In the genomic region with DNA sequence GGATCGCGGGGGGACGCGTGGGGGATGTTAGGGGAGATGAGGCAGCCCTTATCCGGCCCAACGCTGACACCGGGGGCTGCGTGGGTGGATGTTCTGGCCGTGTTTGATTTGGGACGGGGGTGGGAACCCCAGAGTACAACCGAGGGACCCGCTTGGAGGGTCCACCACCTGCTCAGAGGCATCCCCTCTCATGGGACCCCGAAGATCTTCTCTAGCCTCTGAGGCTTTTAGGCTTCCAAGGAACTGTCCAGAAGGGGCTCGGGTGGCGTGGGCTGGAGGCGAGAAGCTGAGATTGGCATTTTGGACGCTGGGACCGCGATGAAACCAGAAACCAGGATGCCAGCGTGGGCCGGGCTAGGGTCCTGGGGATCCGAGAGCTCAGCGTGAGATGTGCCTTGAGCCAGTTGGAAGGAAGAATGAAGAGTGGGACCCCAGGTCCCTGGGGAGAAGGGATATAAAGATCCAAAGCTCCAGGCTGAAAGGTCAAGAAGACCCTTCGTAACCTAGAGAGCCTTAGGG, we compare ENCODE assay signal across 8 mouse cellular contexts. TPM values are rescaled to one million over a fixed set of nuclear protein-coding genes. Genes with fewer than 3 reads are reported as not detected.
A peak's percentile ranks its signal among the peaks of the same experiment; 100 is the strongest.
DNase-seq lines count a peak whose midpoint lies in the region; ATAC-seq and TF ChIP-seq lines count a peak whose summit lies in the region.

No protein-coding gene starts in this region.

- H3K4me3 ChIP-seq in lung, adult 2 months (replicated peaks; ENCODE audit: extremely low read depth, low read depth, low read length), result peak overlapping the region; percentile 93
- H3K4me3 ChIP-seq in brown adipose tissue, adult 24 weeks (ENCODE audit: insufficient read depth, low read depth, low read length), result peak overlapping the region; percentile 94
- peak overlapping the region; percentile 93 for H3K4me3 ChIP-seq in forebrain, embryonic 15.5 days
- H3K4me3 ChIP-seq in limb, embryonic 11.5 days (ENCODE audit: low read depth, low read length), result peak overlapping the region; percentile 79
- H3K4me3 ChIP-seq in myocyte, result peak overlapping the region; percentile 75

- WGBS in lung, adult 2 months, result under 1% methylated on average over 24 of the region's 24 CpGs
- WGBS in forebrain, embryonic 15.5 days, result under 1% methylated on average over 24 of the region's 24 CpGs
- WGBS in limb, embryonic 11.5 days, result 0% methylated on average over 24 of the region's 24 CpGs

- DNase-seq in lung, adult 2 months, result no peak
- DNase-seq in lung, postnatal 25 days (ENCODE audit: low spot score), result no peak
- DNase-seq in limb, embryonic 11.5 days (ENCODE audit: low spot score), result peak; percentile 53
- no peak for DNase-seq in adipocyte (ENCODE audit: low spot score)
- DNase-seq in natural killer cell, adult 2 months (ENCODE audit: low spot score in 2 of 2), result no peak

- no peak; the same call in 1 of the 2 replicates for ATAC-seq in forebrain, embryonic 15.5 days (replicated peaks)
- peak; percentile 8; the same call in 1 of the 2 replicates for ATAC-seq in limb, embryonic 11.5 days (ENCODE audit: insufficient number of reproducible peaks, low FRiP score, low TSS enrichment, low read depth)

- no peak for TF ChIP-seq POLR2A in lung, adult 2 months (IDR thresholded peaks at IDR 0.05; ENCODE audit: borderline replicate concordance, extremely low read depth, low read depth, low read length)
- TF ChIP-seq POLR2A in myocyte (IDR thresholded peaks at IDR 0.05; ENCODE audit: insufficient read length, low read depth), result no peak

- no peaks in the 10 kb centered on the region for H3K36me3 ChIP-seq in forebrain, embryonic 15.5 days
- no peaks in the 10 kb centered on the region for H3K36me3 ChIP-seq in limb, embryonic 11.5 days (ENCODE audit: control insufficient read depth, insufficient read depth, low read length)
- no peaks in the 10 kb centered on the region for H3K36me3 ChIP-seq in myocyte (ENCODE audit: control insufficient read depth, insufficient read depth)

- peak overlapping the region; percentile 93 for H3K9ac ChIP-seq in forebrain, embryonic 15.5 days (replicated peaks)
- H3K9ac ChIP-seq in limb, embryonic 11.5 days (ENCODE audit: low read length), result peak overlapping the region; percentile 75

- H3ac ChIP-seq in myocyte (ENCODE audit: control insufficient read depth, insufficient read length), result peak overlapping the region; percentile 41

- H3K4me2 ChIP-seq in forebrain, embryonic 15.5 days (replicated peaks), result peak overlapping the region; percentile 63
- H3K4me2 ChIP-seq in limb, embryonic 11.5 days (ENCODE audit: low read depth, severe bottlenecking), result peak overlapping the region; percentile 99
- H3K4me2 ChIP-seq in myocyte (ENCODE audit: low read depth), result peak overlapping the region; percentile 97

- H3K79me2 ChIP-seq in myocyte (ENCODE audit: control insufficient read depth, insufficient read depth), result no peaks in the 10 kb centered on the region

- no peaks in the 10 kb centered on the region for H3K27me3 ChIP-seq in forebrain, embryonic 15.5 days
- no peaks in the 10 kb centered on the region for H3K27me3 ChIP-seq in limb, embryonic 11.5 days (ENCODE audit: control insufficient read depth, insufficient read depth, low read length)
- no peaks in the 10 kb centered on the region for H3K27me3 ChIP-seq in myocyte (ENCODE audit: control insufficient read depth, insufficient read depth, insufficient read length)

- H3K4me1 ChIP-seq in lung, adult 2 months (ENCODE audit: control insufficient read depth, insufficient read depth, low read length), result peaks cover 7% of the 10 kb centered on the region
- no peaks in the 10 kb centered on the region; the same call in 1 of the 2 replicates for H3K4me1 ChIP-seq in brown adipose tissue, adult 24 weeks (ENCODE audit: control insufficient read depth, insufficient read depth, insufficient read length, low read length)
- H3K4me1 ChIP-seq in forebrain, embryonic 15.5 days, result peaks cover 22% of the 10 kb centered on the region
- H3K4me1 ChIP-seq in limb, embryonic 11.5 days (ENCODE audit: control insufficient read depth, insufficient read depth, low read length), result peaks cover 13% of the 10 kb centered on the region; the same call in 1 of the 2 replicates

- H3K9me3 ChIP-seq in forebrain, embryonic 15.5 days, result no peaks in the 10 kb centered on the region
- no peaks in the 10 kb centered on the region for H3K9me3 ChIP-seq in limb, embryonic 11.5 days (ENCODE audit: control insufficient read depth, low read length)

- no peak for TF ChIP-seq CTCF in lung, adult 2 months (IDR thresholded peaks at IDR 0.05; ENCODE audit: insufficient read depth, low read length)

- 0 out of 2 replicates have a peak overlapping the region, but pooled peaks have one; percentile 11 for H3K27ac ChIP-seq in brown adipose tissue, adult 24 weeks (replicated peaks; ENCODE audit: low read depth, low read length)
- peak overlapping the region; percentile 97 for H3K27ac ChIP-seq in forebrain, embryonic 15.5 days (replicated peaks)
- H3K27ac ChIP-seq in limb, embryonic 11.5 days (replicated peaks; ENCODE audit: low read depth, low read length), result peak overlapping the region; percentile 91; the same call in 1 of the 2 replicates

TF ChIP-seq in myocyte, 11 proteins besides CTCF, POLR2A, EP300 and RAD21:
- TF ChIP-seq POLR2AphosphoS2 (IDR thresholded peaks at IDR 0.05; ENCODE audit: insufficient read length, low read depth) (no peak), MYOD1 (IDR thresholded peaks at IDR 0.05; ENCODE audit: control insufficient read depth in 1 of 3, insufficient read length in 2 of 3, low read depth in 2 of 3) (no peak), USF1 (IDR thresholded peaks at IDR 0.05; ENCODE audit: low read depth) (no peak), MYOG (IDR thresholded peaks at IDR 0.05; ENCODE audit: control insufficient read depth in 1 of 3, insufficient read depth in 1 of 3, insufficient read length in 2 of 3, low read depth in 2 of 3) (no peak), SRF (IDR thresholded peaks at IDR 0.05; ENCODE audit: control insufficient read depth, insufficient read length, low read depth) (no peak), TCF3 (IDR thresholded peaks at IDR 0.05; ENCODE audit: insufficient read length, low read depth) (no peak), MAX (IDR thresholded peaks at IDR 0.05; ENCODE audit: low read depth) (no peak), REST (IDR thresholded peaks at IDR 0.05; ENCODE audit: insufficient read depth, insufficient read length) (no peak), CEBPB (IDR thresholded peaks at IDR 0.05; ENCODE audit: insufficient read depth, poor library complexity, severe bottlenecking) (no peak), TCF12 (IDR thresholded peaks at IDR 0.05; ENCODE audit: insufficient read depth, poor library complexity, severe bottlenecking) (no peak), E2F4 (IDR thresholded peaks at IDR 0.05; ENCODE audit: insufficient read depth) (no peak)

RNA-seq across cellular contexts. Expression of gene Mgat5, which starts 0.7 kb away (rescaled TPM):
- polyA plus RNA-seq in lung, adult 2 months (2012; rRNA removed), result 6.9 and 9.0 TPM in 2 replicates
- polyA plus RNA-seq in brown adipose tissue, adult 24 weeks (2012; ENCODE audit: insufficient read depth, insufficient read length, missing spikeins), result 2.2 and 2.7 TPM in 2 replicates
- 12.3 and 12.6 TPM in 2 replicates for polyA plus RNA-seq in forebrain, embryonic 15.5 days (2015; fragmentation: Nextera tagmentation; extraction: Ambion mirVana)
- 5.3 and 6.3 TPM in 2 replicates for polyA plus RNA-seq in limb, embryonic 11.5 days (2014; fragmentation: Nextera tagmentation; extraction: Ambion mirVana)
- 2.2 TPM for polyA plus RNA-seq in myocyte (2012; fragmentation: generic; extraction: Trizol)

Comparison
In these comparisons a context has a peak if more than half of its experiments do, and no peak if none do; other contexts are left out.
1. H3K27ac ChIP-seq: peak in every context shown above with its lines; median percentile 97 in forebrain, embryonic 15.5 days; 91 in limb, embryonic 11.5 days; 11 in brown adipose tissue, adult 24 weeks.